Mouse (Mus musculus) forebrain, embryonic 15.5 days (tissue): ENCODE data around the gene Cdh24. TPM values are rescaled to one million over a fixed set of nuclear protein-coding genes. Genes with fewer than 3 reads are reported as not detected.

ENCODE experiments used
- ATAC-seq: fragments of 200-750 bp; cut with Nextera tagmentation; replicated peaks from 2 replicates; pipeline ENCODE4 v1.8.0; 2017; ENCODE audit warnings: mild to moderate bottlenecking, moderate TSS enrichment, moderate library complexity
- H3K27ac ChIP-seq: fragments of 300-500 bp; sonication (generic); replicated peaks from 2 replicates; pipeline ENCODE4 v1.5.1; 2015; ENCODE audit warnings: mild to moderate bottlenecking, inconsistent platforms
- H3K27me3 ChIP-seq: fragments of 300-500 bp; sonication (generic); 2 replicates; pipeline ENCODE4 v1.6.1; 2015; ENCODE audit warnings: inconsistent platforms
- H3K36me3 ChIP-seq: fragments of 300-500 bp; sonication (generic); 2 replicates; pipeline ENCODE4 v1.6.1; 2015; ENCODE audit warnings: mild to moderate bottlenecking, inconsistent platforms
- H3K4me1 ChIP-seq: fragments of 300-500 bp; sonication (generic); 2 replicates; pipeline ENCODE4 v1.6.1; 2015; ENCODE audit warnings: inconsistent platforms
- H3K4me2 ChIP-seq: fragments of 300-500 bp; sonication (generic); replicated peaks from 2 replicates; pipeline ENCODE4 v1.6.1; 2015; ENCODE audit warnings: mild to moderate bottlenecking, inconsistent platforms
- H3K4me3 ChIP-seq: fragments of 300-500 bp; sonication (generic); 2 replicates; pipeline ENCODE4 v1.5.1; 2015; ENCODE audit warnings: mild to moderate bottlenecking, inconsistent platforms
- H3K9ac ChIP-seq: fragments of 300-500 bp; sonication (generic); replicated peaks from 2 replicates; pipeline ENCODE4 v1.6.1; 2015; ENCODE audit warnings: mild to moderate bottlenecking, inconsistent platforms
- H3K9me3 ChIP-seq: fragments of 300-500 bp; sonication (generic); 2 replicates; pipeline ENCODE4 v1.6.1; 2016; ENCODE audit warnings: inconsistent platforms
- WGBS: fragments of 180-500 bp; shearing (Covaris S2); methylation state at CpG from one replicate; pipeline ENCODE4 v1.1.7; 2015; ENCODE audit warnings: mixed read lengths; 5-methylcytosine and 5-hydroxymethylcytosine counted together
- polyA plus RNA-seq: library from polyadenylated mRNA; unstranded; fragments of >200 nt; fragmentation: Nextera tagmentation; extraction: Ambion mirVana; gene quantifications from 2 replicates; pipeline ENCODE4 v1.2.1, GENCODE M21; 2015

Gene Cdh24
- polyA plus RNA-seq, 1 experiment from 2014 or later = 7.6 TPM

DNA sequence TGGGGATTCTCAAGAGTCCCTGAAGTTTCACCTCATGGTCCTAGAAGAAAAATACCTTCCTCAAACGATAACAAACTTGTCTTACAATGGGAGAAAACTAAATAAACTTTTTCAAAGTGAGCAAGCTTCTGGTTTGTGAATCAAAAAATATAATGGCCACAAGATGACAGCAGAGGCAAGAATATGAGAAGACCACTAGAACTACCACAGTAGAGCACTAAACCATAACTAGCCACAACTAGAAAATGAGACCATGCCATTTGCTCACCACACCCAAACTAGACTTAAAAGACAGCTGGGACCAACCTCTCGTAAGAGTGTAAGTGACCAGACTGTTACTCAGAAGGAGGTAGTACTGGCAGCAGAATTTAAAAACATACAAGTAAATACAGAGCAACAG, 18.8 kb upstream of the Cdh24 start:
- H3K9ac ChIP-seq = no peak overlapping the region
- no peaks in the 10 kb centered on the region for H3K4me1 ChIP-seq
- H3K9me3 ChIP-seq = no peaks in the 10 kb centered on the region
- H3K27me3 ChIP-seq = no peaks in the 10 kb centered on the region
- ATAC-seq = no peak
- peaks cover 88% of the 10 kb centered on the region for H3K36me3 ChIP-seq
- WGBS = 95% methylated on average over 2 of the region's 2 CpGs
- no peak overlapping the region for H3K4me2 ChIP-seq
- H3K27ac ChIP-seq = no peak overlapping the region
- H3K4me3 ChIP-seq = no peak overlapping the region

DNA sequence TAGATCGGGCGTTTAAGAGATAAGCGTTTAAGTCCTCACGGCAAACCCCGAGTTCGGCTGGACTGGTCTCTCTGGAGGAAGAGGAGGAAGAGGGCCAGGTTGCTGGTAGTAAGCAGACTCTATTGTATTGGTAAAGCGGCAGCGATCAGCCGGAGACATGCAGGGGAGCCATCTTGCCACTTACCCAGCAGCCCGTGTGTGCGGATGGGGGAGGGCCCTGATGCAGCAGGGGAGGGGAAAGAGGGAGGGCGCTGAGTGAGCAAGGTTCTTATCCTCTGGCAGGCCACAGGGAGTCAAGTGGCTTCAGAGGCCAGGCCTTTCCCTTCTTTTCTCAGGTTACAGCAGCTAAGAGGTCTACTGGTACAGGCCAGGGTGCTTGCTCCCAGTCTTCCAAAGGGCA, 12.3 kb upstream of the Cdh24 start:
- H3K27me3 ChIP-seq = no peaks in the 10 kb centered on the region
- H3K27ac ChIP-seq = peak overlapping the region; percentile 86
- peaks cover 46% of the 10 kb centered on the region for H3K4me1 ChIP-seq
- H3K9ac ChIP-seq = peak overlapping the region; percentile 74
- peak overlapping the region; percentile 93 for H3K4me2 ChIP-seq
- H3K36me3 ChIP-seq = peaks cover 60% of the 10 kb centered on the region
- peak; percentile 81 for ATAC-seq
- under 1% methylated on average over 12 of the region's 12 CpGs for WGBS
- peak overlapping the region; percentile 70 for H3K4me3 ChIP-seq
- H3K9me3 ChIP-seq = no peaks in the 10 kb centered on the region

DNA sequence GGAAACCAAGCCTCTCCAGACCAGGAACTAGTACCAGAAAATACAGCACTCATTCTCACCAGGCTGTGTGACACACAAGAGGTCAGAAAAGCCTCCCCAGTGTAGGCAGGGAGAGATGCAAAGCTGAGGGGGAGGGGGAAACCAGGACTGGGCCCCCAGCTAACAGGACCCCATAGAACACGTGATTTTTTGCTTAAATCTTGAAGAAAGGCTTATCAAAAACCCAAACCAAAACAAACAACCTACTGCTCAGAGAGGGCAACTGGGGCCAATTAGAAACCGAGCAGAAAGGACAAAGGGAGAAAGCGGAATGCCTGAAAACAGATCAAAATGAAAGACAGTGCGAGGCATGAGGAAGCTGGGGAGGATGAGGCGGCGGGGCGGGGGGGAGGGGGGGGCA, 11.6 kb upstream of the Cdh24 start:
- Histone ChIP-seq H3K27me3 (no peaks in the 10 kb centered on the region), H3K4me2 (peak overlapping the region; percentile 93), H3K4me1 (peaks cover 53% of the 10 kb centered on the region), H3K4me3 (peak overlapping the region; percentile 70), H3K9me3 (no peaks in the 10 kb centered on the region), H3K27ac (peak overlapping the region; percentile 86), H3K9ac (peak overlapping the region; percentile 74), H3K36me3 (peaks cover 60% of the 10 kb centered on the region)
- 0% methylated on average over 7 of the region's 7 CpGs for WGBS
- no peak; the same call in 1 of the 2 replicates for ATAC-seq

DNA sequence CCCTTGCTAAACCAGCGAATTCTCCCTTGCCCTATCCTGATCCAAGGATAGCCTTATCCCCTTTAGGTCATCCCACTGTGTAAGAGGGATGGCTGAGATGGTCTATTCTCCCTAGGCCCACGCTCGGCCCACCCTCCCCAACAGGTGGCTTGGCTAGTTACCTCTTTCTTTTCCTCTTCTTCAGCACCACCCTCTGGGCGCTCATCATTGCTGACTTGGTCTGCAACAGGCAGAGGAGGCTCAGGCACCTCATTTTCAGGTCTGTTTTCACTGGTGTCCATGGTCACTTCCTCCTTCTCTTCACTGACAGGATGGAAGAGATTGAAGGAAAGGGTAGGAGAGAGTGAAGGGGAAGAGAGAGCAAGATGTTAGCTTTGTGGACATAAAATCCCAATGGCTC, 10.4 kb upstream of the Cdh24 start:
- Histone ChIP-seq H3K36me3 (peaks cover 60% of the 10 kb centered on the region), H3K27ac (peak overlapping the region; percentile 86), H3K9ac (no peak overlapping the region), H3K4me3 (0 out of 2 replicates have a peak overlapping the region, but pooled peaks have one; percentile 6), H3K27me3 (no peaks in the 10 kb centered on the region), H3K4me2 (peak overlapping the region; percentile 93), H3K4me1 (peaks cover 53% of the 10 kb centered on the region), H3K9me3 (no peaks in the 10 kb centered on the region)
- 62% methylated on average over 4 of the region's 4 CpGs for WGBS
- ATAC-seq = no peak

DNA sequence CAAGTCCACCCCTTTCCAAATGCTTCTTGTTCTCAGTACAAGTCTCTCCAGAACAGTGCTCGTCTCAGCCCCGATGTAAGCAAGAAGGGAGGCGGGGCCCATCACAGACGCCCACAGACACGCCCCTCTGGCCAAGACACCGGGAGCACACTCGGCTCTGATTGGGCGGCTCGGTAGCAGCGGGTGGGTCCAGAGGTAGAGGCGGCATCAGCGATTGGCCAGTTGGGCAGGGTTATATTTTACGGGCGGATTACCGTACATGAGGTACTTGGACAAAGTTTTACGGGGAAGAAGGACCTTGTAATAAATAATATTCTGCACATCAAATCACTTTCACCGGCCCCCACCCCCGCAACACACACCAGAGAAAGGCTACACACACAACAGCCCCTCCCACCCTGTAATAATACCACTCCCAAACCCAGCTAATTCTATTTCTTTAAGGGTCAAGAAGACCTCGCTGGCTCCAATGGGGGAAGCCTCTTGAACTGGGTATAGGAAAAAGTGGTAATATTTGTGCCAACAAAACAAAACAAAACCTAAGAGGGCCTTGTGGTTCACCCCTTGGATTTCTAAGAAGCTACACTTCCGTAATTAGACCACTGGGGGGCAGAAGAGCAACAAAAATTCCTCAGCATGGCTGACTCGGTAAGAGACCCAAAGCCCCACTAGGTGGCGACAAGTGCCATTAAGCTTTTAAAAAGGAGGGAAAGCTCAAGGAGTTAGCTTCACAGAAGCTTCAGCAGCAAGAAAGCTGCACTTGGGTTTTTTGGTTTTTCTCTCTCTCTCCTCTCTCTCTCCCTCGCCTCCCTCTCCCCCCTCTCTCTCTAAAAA, 9.7 kb upstream of the Cdh24 start:
- Histone ChIP-seq H3K27me3 (no peaks in the 10 kb centered on the region), H3K9me3 (no peaks in the 10 kb centered on the region), H3K27ac (peak overlapping the region; percentile 86; the same call in 1 of the 2 replicates), H3K36me3 (peaks cover 60% of the 10 kb centered on the region), H3K9ac (no peak overlapping the region), H3K4me1 (peaks cover 53% of the 10 kb centered on the region), H3K4me3 (0 out of 2 replicates have a peak overlapping the region, but pooled peaks have one; percentile 6), H3K4me2 (peak overlapping the region; percentile 93)
- WGBS = 64% methylated on average over 23 of the region's 23 CpGs
- ATAC-seq = peak; percentile 40

DNA sequence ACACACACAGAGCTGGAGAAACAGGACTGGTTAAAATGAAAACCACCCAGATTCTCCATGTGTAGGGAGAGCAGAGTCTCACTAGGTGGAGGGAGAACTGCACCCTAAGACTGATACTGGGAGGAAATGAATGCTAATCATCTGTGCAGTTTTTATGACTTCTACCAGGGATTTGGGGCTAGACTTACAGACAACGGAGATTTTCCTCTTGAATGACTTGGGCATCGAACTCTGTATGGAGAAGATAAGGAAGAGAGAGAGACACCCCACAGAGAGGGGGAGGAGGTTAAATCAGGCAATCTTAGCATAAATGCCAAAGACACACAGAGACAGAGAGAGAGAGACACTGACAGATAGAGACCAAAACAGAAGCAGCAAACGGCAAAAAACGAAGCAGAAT, 6.7 kb upstream of the Cdh24 start:
- Histone ChIP-seq H3K27ac (no peak overlapping the region), H3K9me3 (no peaks in the 10 kb centered on the region), H3K4me2 (no peak overlapping the region), H3K4me1 (peaks cover 46% of the 10 kb centered on the region), H3K4me3 (no peak overlapping the region), H3K27me3 (no peaks in the 10 kb centered on the region), H3K9ac (no peak overlapping the region), H3K36me3 (peaks cover 83% of the 10 kb centered on the region)
- WGBS = 82% methylated on average over 4 of the region's 4 CpGs
- no peak for ATAC-seq

DNA sequence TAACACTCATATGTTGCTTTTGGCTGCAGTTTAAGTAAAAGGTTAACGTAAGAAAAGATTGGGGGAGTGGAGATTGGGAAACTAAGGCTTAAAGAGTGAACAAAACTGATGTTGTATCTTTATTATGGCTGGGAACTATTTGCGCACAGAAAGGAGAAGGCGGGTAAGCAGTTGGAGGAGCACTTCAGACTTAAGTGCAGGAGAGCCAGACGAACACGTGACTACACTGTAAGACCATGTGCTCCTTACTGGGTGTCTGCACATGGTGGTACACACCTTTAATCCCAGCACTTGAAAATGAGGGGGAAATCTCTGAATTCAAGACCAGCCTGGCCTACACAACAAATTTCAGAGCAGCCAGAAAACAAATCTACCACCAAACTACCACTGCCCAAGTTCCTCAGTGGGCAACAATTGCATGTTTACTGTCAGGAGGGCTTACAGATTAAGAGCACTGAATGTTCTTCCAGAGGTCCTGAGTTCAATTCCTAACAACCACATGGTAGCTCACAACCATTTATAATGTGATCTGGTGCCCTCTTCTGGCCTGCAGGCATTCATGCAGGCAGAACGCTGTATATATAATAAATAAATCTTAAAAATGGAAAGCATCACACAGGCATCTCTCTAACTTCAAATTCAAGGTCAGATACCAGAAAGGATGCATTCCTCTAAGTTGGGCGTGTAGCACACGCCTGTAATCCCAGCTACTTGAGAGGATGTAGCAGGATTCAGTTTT, 5.9 kb upstream of the Cdh24 start:
- Histone ChIP-seq H3K4me3 (no peak overlapping the region), H3K27me3 (no peaks in the 10 kb centered on the region), H3K9me3 (no peaks in the 10 kb centered on the region), H3K36me3 (peaks cover 91% of the 10 kb centered on the region), H3K4me1 (peaks cover 38% of the 10 kb centered on the region), H3K9ac (no peak overlapping the region), H3K27ac (no peak overlapping the region), H3K4me2 (no peak overlapping the region)
- ATAC-seq = no peak
- WGBS = 91% methylated on average over 8 of the region's 8 CpGs

DNA sequence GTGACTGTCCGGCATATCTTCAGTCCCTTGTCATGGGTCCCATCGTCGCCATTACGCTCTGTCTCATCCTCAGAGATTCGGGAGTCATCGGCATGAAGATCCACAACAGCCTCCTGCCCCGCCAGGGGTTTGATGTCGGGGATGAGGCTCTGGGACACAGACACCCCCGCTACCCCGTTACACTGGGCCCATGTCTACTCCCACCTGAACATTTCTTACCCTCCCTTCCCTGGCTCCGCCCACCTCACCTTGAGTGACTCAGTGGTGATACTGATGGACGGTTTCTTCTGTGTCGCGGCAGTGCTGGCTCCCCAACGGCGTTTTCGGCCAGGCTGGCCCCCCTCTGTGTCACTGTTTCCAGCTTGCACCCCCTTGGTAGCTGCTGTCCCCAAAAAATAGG, 5.3 kb upstream of the Cdh24 start:
- Histone ChIP-seq H3K4me1 (peaks cover 32% of the 10 kb centered on the region), H3K27me3 (no peaks in the 10 kb centered on the region), H3K4me3 (no peak overlapping the region), H3K27ac (no peak overlapping the region), H3K9me3 (no peaks in the 10 kb centered on the region), H3K9ac (no peak overlapping the region), H3K4me2 (no peak overlapping the region), H3K36me3 (peaks cover 87% of the 10 kb centered on the region)
- 95% methylated on average over 17 of the region's 17 CpGs for WGBS
- ATAC-seq = no peak

DNA sequence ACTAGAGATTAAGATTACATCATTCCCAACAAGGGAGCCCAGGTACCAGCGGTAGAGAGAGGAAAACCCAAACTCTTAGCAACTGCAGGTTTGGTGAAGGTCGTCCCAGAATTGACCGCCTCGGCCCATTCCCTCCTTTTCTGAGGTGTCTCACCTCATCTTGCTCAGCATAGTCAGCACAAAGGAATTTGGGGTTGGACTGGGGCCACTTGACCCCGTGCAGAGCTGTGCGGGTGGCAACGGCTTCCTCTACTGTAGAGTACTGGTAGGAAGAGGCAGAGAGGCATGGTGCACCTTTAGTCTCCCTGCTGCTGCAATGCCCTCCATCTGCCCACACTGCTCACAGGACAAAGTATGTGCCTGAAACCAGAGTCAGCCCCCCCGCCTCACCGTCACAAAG, 3.1 kb upstream of the Cdh24 start:
- Histone ChIP-seq H3K36me3 (peaks cover 69% of the 10 kb centered on the region), H3K9me3 (no peaks in the 10 kb centered on the region), H3K27me3 (no peaks in the 10 kb centered on the region), H3K27ac (no peak overlapping the region), H3K9ac (no peak overlapping the region), H3K4me2 (no peak overlapping the region), H3K4me1 (peaks cover 26% of the 10 kb centered on the region), H3K4me3 (no peak overlapping the region)
- ATAC-seq = no peak
- 86% methylated on average over 9 of the region's 9 CpGs for WGBS

DNA sequence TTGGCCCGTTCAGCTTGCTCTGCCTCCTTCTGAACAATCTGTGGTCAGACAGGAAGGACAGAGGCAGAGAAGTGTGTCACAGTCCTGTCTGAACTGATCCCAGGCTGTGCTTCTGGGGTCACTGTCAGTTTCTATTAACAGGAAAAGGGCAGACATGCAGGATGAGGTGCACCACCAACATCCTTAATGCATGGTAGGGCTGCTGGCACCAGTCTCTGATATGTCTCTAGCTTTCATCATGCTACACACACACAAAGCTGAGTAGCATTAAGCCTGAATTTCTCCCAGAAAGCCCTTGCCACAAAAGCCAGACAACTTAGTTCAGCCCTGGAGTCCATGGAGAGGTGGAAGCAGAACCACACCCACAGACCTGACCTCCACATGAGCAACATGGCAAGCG, 1.8 kb upstream of the Cdh24 start:
- no peaks in the 10 kb centered on the region for H3K27me3 ChIP-seq
- 73% methylated on average over 2 of the region's 2 CpGs for WGBS
- H3K4me2 ChIP-seq = no peak overlapping the region
- peaks cover 25% of the 10 kb centered on the region for H3K4me1 ChIP-seq
- peaks cover 61% of the 10 kb centered on the region for H3K36me3 ChIP-seq
- H3K9me3 ChIP-seq = no peaks in the 10 kb centered on the region
- no peak overlapping the region for H3K9ac ChIP-seq
- ATAC-seq = no peak
- no peak overlapping the region for H3K27ac ChIP-seq
- no peak overlapping the region for H3K4me3 ChIP-seq

DNA sequence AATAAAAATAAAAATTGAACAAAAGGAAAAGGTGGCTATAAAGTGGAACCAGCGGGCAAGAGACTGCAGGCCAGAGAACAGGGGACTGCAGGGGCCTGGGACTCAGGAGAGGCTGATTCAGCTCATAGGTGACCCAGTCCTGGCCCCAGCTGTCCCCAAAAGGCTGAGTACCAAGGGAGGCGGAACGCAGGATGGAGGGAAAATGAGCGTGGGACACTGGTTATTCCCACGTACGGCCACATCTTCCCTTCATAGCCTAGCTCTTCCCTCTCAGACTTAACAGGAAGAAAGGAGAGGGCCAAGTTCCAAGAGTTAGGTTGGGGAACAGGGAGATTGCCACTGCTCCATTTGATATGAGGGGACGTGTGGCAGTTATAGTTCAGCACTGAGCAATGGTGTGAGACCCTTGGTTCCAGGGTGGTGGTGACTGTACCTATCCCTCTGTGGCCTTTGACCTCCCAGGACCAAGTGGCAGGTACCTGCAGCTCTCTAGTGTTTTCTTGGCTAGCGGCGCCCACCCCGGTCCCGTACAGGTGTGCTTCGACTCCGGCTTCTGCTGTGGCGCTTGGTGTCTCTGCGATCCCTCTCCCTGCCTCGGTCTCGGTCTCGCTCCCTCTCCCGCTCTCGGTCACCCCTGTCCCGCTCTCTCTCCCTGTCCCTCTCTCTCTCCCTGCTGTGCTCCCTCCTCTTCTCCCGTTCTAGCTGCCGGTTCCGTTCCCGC, 1.2 kb upstream of the Cdh24 start:
- Histone ChIP-seq H3K9ac (no peak overlapping the region), H3K4me1 (peaks cover 25% of the 10 kb centered on the region), H3K27me3 (no peaks in the 10 kb centered on the region), H3K9me3 (no peaks in the 10 kb centered on the region), H3K27ac (peak overlapping the region; percentile 84), H3K4me3 (no peak overlapping the region), H3K36me3 (peaks cover 58% of the 10 kb centered on the region), H3K4me2 (no peak overlapping the region)
- 78% methylated on average over 25 of the region's 25 CpGs for WGBS
- ATAC-seq = no peak

DNA sequence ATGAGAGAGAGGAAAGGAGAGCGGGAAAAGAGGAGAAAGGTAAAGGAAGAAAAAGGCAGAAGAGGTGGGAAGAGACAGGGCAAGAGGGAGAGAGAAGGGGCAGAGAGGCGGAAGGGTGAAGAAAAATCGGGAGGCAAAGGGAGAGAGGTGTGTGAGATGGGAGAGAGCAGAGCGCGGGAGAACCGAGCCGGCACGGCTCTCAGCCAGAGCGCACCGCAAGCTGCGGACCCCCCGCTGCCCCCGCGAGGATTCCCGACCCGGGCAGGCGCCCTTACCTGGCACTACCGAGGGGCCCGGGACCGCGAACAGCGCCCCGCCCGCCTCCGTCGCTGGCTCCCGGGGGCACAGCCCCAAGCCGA, 239 bp downstream of the Cdh24 start, which contains the start of gene Gm17606:
Gm17606 (plus strand) TSS at position 7 of the 359 bp plus-strand sequence.
- Histone ChIP-seq H3K4me1 (peaks cover 25% of the 10 kb centered on the region), H3K4me3 (peak within 1 kb of the TSS; percentile 72), H3K4me2 (peak within 1 kb of the TSS; percentile 63), H3K9ac (peak within 1 kb of the TSS; percentile 93), H3K9me3 (no peaks in the 10 kb centered on the region), H3K27ac (peak within 1 kb of the TSS; percentile 84), H3K27me3 (no peaks in the 10 kb centered on the region), H3K36me3 (peaks cover 51% of the 10 kb centered on the region)
- peak; percentile 52 for ATAC-seq
- 1% methylated on average over 19 of the region's 28 CpGs for WGBS
